Mouse (Mus musculus) hindbrain, postnatal 0 days (tissue): Measurements from ENCODE around the gene Gm12216. TPM values are rescaled to one million over a fixed set of nuclear protein-coding genes. Genes with fewer than 3 reads are reported as not detected.

Experiments
- ATAC-seq: fragments of 200-750 bp; cut with Nextera tagmentation; 2 replicates; pipeline ENCODE4 v1.8.0; 2017; ENCODE audit warnings: mild to moderate bottlenecking, moderate TSS enrichment, moderate library complexity
- DNase-seq: peaks from one replicate; pipeline ENCODE4 v3.0.0-alpha.2; 2015; ENCODE audit warnings: low spot score
- H3K27ac ChIP-seq: fragments of 300-500 bp; sonication (generic); 2 replicates; pipeline ENCODE4 v1.5.1; 2014; ENCODE audit warnings: mild to moderate bottlenecking
- H3K27me3 ChIP-seq: fragments of 300-500 bp; sonication (generic); 2 replicates; pipeline ENCODE4 v1.6.1; 2014; ENCODE audit warnings: low read length, mixed read lengths; ENCODE audit not compliant: insufficient read depth
- H3K36me3 ChIP-seq: fragments of 300-500 bp; sonication (generic); 2 replicates; pipeline ENCODE4 v1.6.1; 2014; ENCODE audit warnings: low read length, mixed read lengths; ENCODE audit not compliant: insufficient read depth
- H3K4me1 ChIP-seq: fragments of 300-500 bp; sonication (generic); 2 replicates; pipeline ENCODE4 v1.6.1; 2014; ENCODE audit warnings: antibody characterized with exemption, low read length, mixed read lengths; ENCODE audit not compliant: insufficient read depth
- H3K4me2 ChIP-seq: fragments of 300-500 bp; sonication (generic); 2 replicates; pipeline ENCODE4 v1.6.1; 2014; ENCODE audit warnings: low read depth, mild to moderate bottlenecking, low read length, moderate library complexity, mixed read lengths
- H3K4me3 ChIP-seq: fragments of 300-500 bp; sonication (generic); 2 replicates; pipeline ENCODE4 v1.5.1; 2014; ENCODE audit warnings: low read length
- H3K9ac ChIP-seq: fragments of 300-500 bp; sonication (generic); replicated peaks from 2 replicates; pipeline ENCODE4 v1.6.1; 2014; ENCODE audit warnings: mild to moderate bottlenecking, low read length, moderate library complexity, mixed read lengths
- H3K9me3 ChIP-seq: fragments of 300-500 bp; sonication (generic); 2 replicates; pipeline ENCODE4 v1.6.1; 2016; ENCODE audit warnings: low read length, mixed read lengths
- CTCF ChIP-seq: IDR thresholded peaks from 2 replicates; pipeline ENCODE4 v1.5.1; 2016; ENCODE audit warnings: antibody characterized with exemption, control low read depth, low read depth
- WGBS: fragments of 180-500 bp; shearing (Covaris S2); extraction: QIAGEN DNeasy Blood & Tissue Kit; methylation state at CpG from one replicate; pipeline ENCODE4 v1.1.7; 2014; 5-methylcytosine and 5-hydroxymethylcytosine counted together
- microRNA-seq, 2 experiments: library from miRNA; unstranded; fragments of <30 nt; microRNA quantifications; one replicate each; pipeline ENCODE4; 2016
- polyA plus RNA-seq: library from polyadenylated mRNA; unstranded; fragments of >200 nt; fragmentation: Nextera tagmentation; extraction: Ambion mirVana; gene quantifications from 2 replicates; pipeline ENCODE4 v1.2.1, GENCODE M21; 2015
- total RNA-seq: library from RNA; depleted of rRNA; stranded (reverse); fragments of >200 nt; gene quantifications from 2 replicates; pipeline ENCODE4 v1.2.3, GENCODE M21; 2014; rRNA removed

Gm12216 gene
- total and polyA plus RNA-seq, 2 experiments from 2014 or later, result 1.2 TPM; not detected in 1

DNA sequence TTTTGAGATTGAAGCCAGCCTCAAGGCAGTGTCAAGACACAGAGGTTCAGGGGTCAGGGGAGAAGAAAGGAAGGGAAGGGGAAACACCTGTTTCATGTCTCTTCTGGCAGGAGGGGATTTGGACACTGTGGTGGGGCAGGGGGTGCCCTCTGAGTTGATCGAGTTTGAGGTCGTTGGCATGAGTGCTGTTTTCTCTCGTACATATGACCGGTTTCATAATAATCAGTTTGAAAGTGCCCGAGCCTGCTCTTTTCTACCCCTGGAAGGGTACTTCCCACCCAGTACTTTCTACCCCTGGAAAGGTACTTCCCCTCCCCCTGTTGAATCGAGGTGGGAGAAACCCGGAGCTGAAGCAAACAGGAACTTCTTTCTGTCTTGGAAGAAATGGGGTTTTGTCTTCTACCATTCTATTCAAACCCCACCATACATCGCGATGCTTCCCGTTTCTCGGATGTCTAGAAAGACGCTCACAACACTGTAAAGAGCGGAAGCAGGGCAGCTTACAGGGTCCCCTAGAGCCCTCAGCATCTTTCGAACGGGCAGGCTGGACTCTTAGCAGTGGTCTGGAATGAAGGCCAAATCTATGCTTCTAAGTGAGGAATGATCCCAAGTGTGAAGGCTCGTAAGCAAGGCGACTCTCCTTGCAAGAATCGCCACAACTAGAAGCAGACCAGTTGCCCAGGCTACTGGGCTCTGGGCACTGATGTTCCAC lies 123.9 kb downstream of the Gm12216 start:
- no peak overlapping the region for H3K4me2 ChIP-seq
- H3K4me1 ChIP-seq, result no peaks in the 10 kb centered on the region
- TF ChIP-seq CTCF, result no peak
- ATAC-seq (peak; percentile 15; the same call in 1 of the 2 replicates), DNase-seq (no peak)
- H3K9me3 ChIP-seq, result no peaks in the 10 kb centered on the region
- H3K9ac ChIP-seq, result no peak overlapping the region
- no peaks in the 10 kb centered on the region for H3K36me3 ChIP-seq
- no peaks in the 10 kb centered on the region for H3K27me3 ChIP-seq
- H3K4me3 ChIP-seq, result no peak overlapping the region
- 72% methylated on average over 18 of the region's 18 CpGs for WGBS
- H3K27ac ChIP-seq, result no peak overlapping the region

DNA sequence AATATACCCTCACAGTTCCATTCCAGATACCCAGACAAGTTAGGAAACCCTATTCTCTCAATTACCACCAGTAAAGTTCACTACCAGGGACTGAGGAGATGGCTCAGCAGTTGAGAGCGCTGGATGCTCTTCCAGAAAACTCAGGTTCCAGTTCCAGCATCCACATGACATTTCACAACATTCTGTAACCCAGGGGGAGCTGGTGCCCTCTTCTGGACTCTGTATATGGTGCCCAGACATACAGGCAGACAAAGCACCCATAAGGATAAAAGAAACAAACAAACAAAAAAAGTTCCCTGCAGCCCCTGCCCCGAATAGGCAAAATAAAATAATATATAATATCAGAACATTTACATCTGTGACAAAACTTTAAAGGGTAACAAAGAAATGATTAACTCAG lies 124.6 kb downstream of the Gm12216 start:
- Histone ChIP-seq H3K4me1 (no peaks in the 10 kb centered on the region), H3K36me3 (no peaks in the 10 kb centered on the region), H3K9me3 (no peaks in the 10 kb centered on the region), H3K27me3 (no peaks in the 10 kb centered on the region), H3K9ac (no peak overlapping the region), H3K4me3 (no peak overlapping the region), H3K4me2 (no peak overlapping the region), H3K27ac (no peak overlapping the region)
- no peak for ATAC-seq
- 82% methylated on average over 2 of the region's 2 CpGs for WGBS
- DNase-seq, result no peak
- no peak for TF ChIP-seq CTCF

DNA sequence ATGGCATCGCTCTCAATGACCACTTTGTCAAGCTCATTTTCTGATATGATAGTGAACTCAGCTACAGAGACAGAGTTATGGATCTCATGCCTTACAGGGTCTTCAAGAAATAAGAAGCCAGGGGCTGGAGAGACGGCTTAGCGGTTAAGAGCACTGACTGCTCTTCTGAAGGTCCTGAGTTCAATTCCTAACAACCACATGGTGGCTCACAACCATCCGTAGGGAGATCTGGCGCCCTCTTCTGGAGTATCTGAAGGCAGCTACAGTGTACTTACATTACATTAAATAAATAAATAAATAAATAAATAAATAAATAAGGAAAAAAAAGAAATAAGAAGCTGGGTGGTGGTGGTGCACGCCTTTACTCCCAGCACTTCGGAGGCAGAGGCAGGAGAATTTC lies 125.2 kb downstream of the Gm12216 start:
- DNase-seq, result no peak
- Histone ChIP-seq H3K4me2 (no peak overlapping the region), H3K9ac (no peak overlapping the region), H3K4me1 (no peaks in the 10 kb centered on the region), H3K27me3 (no peaks in the 10 kb centered on the region), H3K9me3 (no peaks in the 10 kb centered on the region), H3K36me3 (no peaks in the 10 kb centered on the region), H3K27ac (no peak overlapping the region), H3K4me3 (no peak overlapping the region)
- WGBS, result 85% methylated on average over 7 of the region's 7 CpGs
- peak; percentile 26; the same call in 1 of the 2 replicates for TF ChIP-seq CTCF
- no peak for ATAC-seq

Small RNAs within 50 kb of the gene (microRNA-seq; reads per million reads assigned to microRNA genes)
- gene Mir7671, result 0 reads per million in 2 experiments

Other genes with a start within 250 kb of the Gm12216 start
- gene Il4, start 240.6 kb downstream of the Gm12216 start, total RNA-seq, result not detected in 2 replicates
- 3.8 and 3.9 TPM in 2 replicates for gene Il4, start 240.6 kb downstream of the Gm12216 start, polyA plus RNA-seq
- not detected in 2 replicates for gene Il13, start 224.6 kb downstream of the Gm12216 start, total RNA-seq
- gene Il13, start 224.6 kb downstream of the Gm12216 start, polyA plus RNA-seq, result not detected in 2 replicates
- 4.1 and 4.2 TPM in 2 replicates for gene Rad50, start 151.9 kb downstream of the Gm12216 start, total RNA-seq
- 11.7 and 12.8 TPM in 2 replicates for gene Rad50, start 151.9 kb downstream of the Gm12216 start, polyA plus RNA-seq
- gene Il5, start 138.5 kb downstream of the Gm12216 start, total RNA-seq, result 0.11 TPM in 1 of 2 replicates, not detected in the other
- gene Il5, start 138.5 kb downstream of the Gm12216 start, polyA plus RNA-seq, result 0.15 TPM in 1 of 2 replicates, not detected in the other
- gene Irf1, start 89.2 kb downstream of the Gm12216 start, total RNA-seq, result 3.3 and 8.5 TPM in 2 replicates
- 3.7 and 4.4 TPM in 2 replicates for gene Irf1, start 89.2 kb downstream of the Gm12216 start, polyA plus RNA-seq
- not detected in 2 replicates for gene Gm17334, start 86.1 kb downstream of the Gm12216 start, total RNA-seq
- gene Gm17334, start 86.1 kb downstream of the Gm12216 start, polyA plus RNA-seq, result not detected in 2 replicates
- gene Slc22a5, start 32.4 kb upstream of the Gm12216 start, total RNA-seq, result 10.3 and 19.1 TPM in 2 replicates
- gene Slc22a5, start 32.4 kb upstream of the Gm12216 start, polyA plus RNA-seq, result 12.4 and 12.6 TPM in 2 replicates
- 6.6 and 7.2 TPM in 2 replicates for gene Slc22a21, start 121.1 kb upstream of the Gm12216 start, total RNA-seq
- 6.2 and 6.3 TPM in 2 replicates for gene Slc22a21, start 121.1 kb upstream of the Gm12216 start, polyA plus RNA-seq
- gene Slc22a4, start 168.8 kb upstream of the Gm12216 start, total RNA-seq, result 7.2 and 14.6 TPM in 2 replicates
- gene Slc22a4, start 168.8 kb upstream of the Gm12216 start, polyA plus RNA-seq, result 7.2 and 8.8 TPM in 2 replicates
- gene Pdlim4, start 209.8 kb upstream of the Gm12216 start, total RNA-seq, result 46.1 and 51.1 TPM in 2 replicates
- 47.6 and 54.6 TPM in 2 replicates for gene Pdlim4, start 209.8 kb upstream of the Gm12216 start, polyA plus RNA-seq
- gene P4ha2, start 240.8 kb upstream of the Gm12216 start, total RNA-seq, result 6.5 and 9.7 TPM in 2 replicates
- gene P4ha2, start 240.8 kb upstream of the Gm12216 start, polyA plus RNA-seq, result 8.4 and 9.0 TPM in 2 replicates